Mouse (Mus musculus): ENCODE data around the gene Anapc16.

- TF ChIP-seq POLR2A (IDR thresholded peaks at IDR 0.05; ENCODE audit: control insufficient read depth, low read depth, low read length) (no peak), CTCF (IDR thresholded peaks at IDR 0.05; ENCODE audit: control insufficient read depth, insufficient read depth, insufficient replicate concordance, low read depth, low read length) (no peak)
These were observed 39.5 kb upstream of the Anapc16 start for GRCm38 (mm10) chr10:60042350-60042922.
